Mouse (Mus musculus): ENCODE measurements around the gene Krtap13.
"Not testable (repeated sequence)": the region's sequence is repeated elsewhere in the genome, so short reads cannot be mapped to it uniquely, and the experiment has no call there.

Krtap13 gene

GRCm38 (mm10) chr16:88751535-88751934 is at the start of gene Krtap13:
Krtap13 (minus strand) TSS chr16:88751635.
- not testable (repeated sequence) for DNase-seq (ENCODE audit: low spot score in 2 of 2)

GRCm38 (mm10) chr16:88786786-88787185 is 35.4 kb upstream of the Krtap13 start:
- no peak for DNase-seq (ENCODE audit: low spot score in 2 of 2)

GRCm38 (mm10) chr16:88777596-88777995 is 26.2 kb upstream of the Krtap13 start, which contains the start of gene Gm5965:
Gm5965 (plus strand) TSS chr16:88777896.
- no peak for DNase-seq (ENCODE audit: low spot score in 2 of 2)

GRCm38 (mm10) chr16:88774106-88774505 is 22.7 kb upstream of the Krtap13 start, which contains the start of gene 2310057N15Rik:
2310057N15Rik (minus strand) TSS chr16:88774206.
- DNase-seq (ENCODE audit: low spot score in 2 of 2), result no peak

GRCm38 (mm10) chr16:88758547-88758946 is 7.1 kb upstream of the Krtap13 start, which contains the start of gene 2310034C09Rik:
2310034C09Rik (plus strand) TSS chr16:88758847.
- DNase-seq (ENCODE audit: low spot score in 2 of 2), result not testable (repeated sequence)

- DNase-seq (ENCODE audit: low spot score in 2 of 2), result no peak
Measured at GRCm38 (mm10) chr16:88747943-88748342, 3.5 kb downstream of the Krtap13 start.

- DNase-seq (ENCODE audit: low spot score in 2 of 2), result no peak
Measured at GRCm38 (mm10) chr16:88744750-88745340, 6.6 kb downstream of the Krtap13 start.

- no peak for DNase-seq (ENCODE audit: low spot score in 2 of 2)
Measured at GRCm38 (mm10) chr16:88735391-88735790, 16.0 kb downstream of the Krtap13 start.

GRCm38 (mm10) chr16:88728812-88729275 is 22.6 kb downstream of the Krtap13 start, which contains the start of gene Krtap13-1:
Krtap13-1 (plus strand) TSS chr16:88728862.
- no peak for DNase-seq (ENCODE audit: low spot score in 2 of 2)

GRCm38 (mm10) chr16:88720031-88720430 is 31.4 kb downstream of the Krtap13 start:
- no peak for DNase-seq (ENCODE audit: low spot score in 2 of 2)

GRCm38 (mm10) chr16:88716549-88716948 is 34.9 kb downstream of the Krtap13 start:
- no peak for DNase-seq (ENCODE audit: low spot score in 2 of 2)

- DNase-seq (ENCODE audit: low spot score in 2 of 2), result no peak
Measured at GRCm38 (mm10) chr16:88711245-88711644, 40.2 kb downstream of the Krtap13 start.

- no peak for DNase-seq (ENCODE audit: low spot score in 2 of 2)
Measured at GRCm38 (mm10) chr16:88710757-88711156, 40.7 kb downstream of the Krtap13 start.

- no peak for DNase-seq (ENCODE audit: low spot score in 2 of 2)
Measured at GRCm38 (mm10) chr16:88707496-88708012, 43.9 kb downstream of the Krtap13 start, which contains the start of gene 2310061N02Rik. 2310061N02Rik (minus strand) TSS chr16:88707962.

GRCm38 (mm10) chr16:88701072-88701864 is 50.2 kb downstream of the Krtap13 start:
- no peak for DNase-seq (ENCODE audit: low spot score in 2 of 2)

Measured in right cerebral cortex, postnatal 10 days (tissue).